Mouse (Mus musculus): ENCODE data around the gene Mcidas. TPM values are rescaled to one million over a fixed set of nuclear protein-coding genes. Genes with fewer than 3 reads are reported as not detected.

Mcidas gene
- polyA plus RNA-seq, 1 experiment: not detected

- no peak for TF ChIP-seq GATA1 (IDR thresholded peaks at IDR 0.05; ENCODE audit: low read length)
Observed at GRCm38 (mm10) chr13:112997369-112997768, 3.7 kb downstream of the Mcidas start.

GRCm38 (mm10) chr13:112998427-112999201, 5.0 kb downstream of the Mcidas start:
- no peak for TF ChIP-seq GATA1 (IDR thresholded peaks at IDR 0.05; ENCODE audit: low read length)

GRCm38 (mm10) chr13:113000090-113000489, 6.4 kb downstream of the Mcidas start:
- no peak for TF ChIP-seq GATA1 (IDR thresholded peaks at IDR 0.05; ENCODE audit: low read length)

- no peak for TF ChIP-seq GATA1 (IDR thresholded peaks at IDR 0.05; ENCODE audit: low read length)
Observed at GRCm38 (mm10) chr13:113000576-113001318, 7.1 kb downstream of the Mcidas start.

GRCm38 (mm10) chr13:113012683-113013082, 19.0 kb downstream of the Mcidas start:
- TF ChIP-seq GATA1 (IDR thresholded peaks at IDR 0.05; ENCODE audit: low read length): no peak

GRCm38 (mm10) chr13:113021521-113021920, 27.9 kb downstream of the Mcidas start:
- no peak for TF ChIP-seq GATA1 (IDR thresholded peaks at IDR 0.05; ENCODE audit: low read length)

GRCm38 (mm10) chr13:113022467-113022866, 28.8 kb downstream of the Mcidas start:
- no peak for TF ChIP-seq GATA1 (IDR thresholded peaks at IDR 0.05; ENCODE audit: low read length)

GRCm38 (mm10) chr13:113023274-113024143, 29.9 kb downstream of the Mcidas start:
- no peak for TF ChIP-seq GATA1 (IDR thresholded peaks at IDR 0.05; ENCODE audit: low read length)

- no peak for TF ChIP-seq GATA1 (IDR thresholded peaks at IDR 0.05; ENCODE audit: low read length)
Observed at GRCm38 (mm10) chr13:113031351-113031750, 37.7 kb downstream of the Mcidas start.

- no peak for TF ChIP-seq GATA1 (IDR thresholded peaks at IDR 0.05; ENCODE audit: low read length)
Observed at GRCm38 (mm10) chr13:113031792-113032571, 38.3 kb downstream of the Mcidas start.

- TF ChIP-seq GATA1 (IDR thresholded peaks at IDR 0.05; ENCODE audit: low read length): no peak
Observed at GRCm38 (mm10) chr13:113032831-113033230, 39.2 kb downstream of the Mcidas start.

GRCm38 (mm10) chr13:113034271-113034886, 40.7 kb downstream of the Mcidas start:
- no peak for TF ChIP-seq GATA1 (IDR thresholded peaks at IDR 0.05; ENCODE audit: low read length)

- no peak for TF ChIP-seq GATA1 (IDR thresholded peaks at IDR 0.05; ENCODE audit: low read length)
Observed at GRCm38 (mm10) chr13:113034950-113035421, 41.3 kb downstream of the Mcidas start, which contains the start of gene Cdc20b. Gene Cdc20b, plus strand, starts transcription at chr13:113035111.

GRCm38 (mm10) chr13:113035852-113036251, 42.2 kb downstream of the Mcidas start:
- no peak for TF ChIP-seq GATA1 (IDR thresholded peaks at IDR 0.05; ENCODE audit: low read length)

Data from G1E-ER4 (cell line).